Mouse (Mus musculus) forebrain, embryonic 10.5 days (tissue): Measurements from ENCODE around the gene Dnajb13. TPM values are rescaled to one million over a fixed set of nuclear protein-coding genes. Genes with fewer than 3 reads are reported as not detected.

Experiments used
- DNase-seq: peaks from one replicate; pipeline ENCODE4 v3.0.0-alpha.2; 2017; ENCODE audit warnings: low spot score; ENCODE audit errors: extremely low spot score
- H3K27ac ChIP-seq: fragments of 300-500 bp; sonication (generic); 2 replicates; pipeline ENCODE4 v1.5.1; 2016; ENCODE audit warnings: mild to moderate bottlenecking
- H3K27me3 ChIP-seq: fragments of 300-500 bp; sonication (generic); 2 replicates; pipeline ENCODE4 v1.6.1; 2016; ENCODE audit warnings: mild to moderate bottlenecking; ENCODE audit not compliant: poor library complexity, severe bottlenecking
- H3K36me3 ChIP-seq: fragments of 300-500 bp; sonication (generic); replicated peaks from 2 replicates; pipeline ENCODE4 v1.6.1; 2016; ENCODE audit warnings: mild to moderate bottlenecking, moderate library complexity
- H3K4me1 ChIP-seq: fragments of 300-500 bp; sonication (generic); 2 replicates; pipeline ENCODE4 v1.6.1; 2016
- H3K4me3 ChIP-seq: fragments of 300-500 bp; sonication (generic); 2 replicates; pipeline ENCODE4 v1.5.1; 2016; ENCODE audit warnings: mild to moderate bottlenecking, moderate library complexity
- H3K9me3 ChIP-seq: fragments of 300-500 bp; sonication (generic); 2 replicates; pipeline ENCODE4 v1.6.1; 2016; ENCODE audit warnings: mild to moderate bottlenecking, moderate library complexity
- WGBS: fragments of 180-500 bp; shearing (Covaris S2); methylation state at CpG from one replicate; pipeline ENCODE4 v1.1.7; 2016; 5-methylcytosine and 5-hydroxymethylcytosine counted together
- polyA plus RNA-seq: library from polyadenylated mRNA; unstranded; fragments of >200 nt; fragmentation: Nextera tagmentation; extraction: Ambion mirVana; gene quantifications from 2 replicates; pipeline ENCODE4 v1.2.1, GENCODE M21; 2016

Dnajb13 gene
- polyA plus RNA-seq, 1 experiment from 2014 or later: 0.26 TPM

- H3K9me3 ChIP-seq: no peaks in the 10 kb centered on the region
- peaks cover 23% of the 10 kb centered on the region for H3K36me3 ChIP-seq
- 91% methylated on average over 9 of the region's 9 CpGs for WGBS
- no peaks in the 10 kb centered on the region for H3K4me1 ChIP-seq
- no peak overlapping the region for H3K4me3 ChIP-seq
- H3K27me3 ChIP-seq: no peaks in the 10 kb centered on the region
- no peak overlapping the region for H3K27ac ChIP-seq
- no peak for DNase-seq
These were observed 40.8 kb downstream of the Dnajb13 start for GRCm38 (mm10) chr7:100473846-100474454.

GRCm38 (mm10) chr7:100472777-100473176 is 42.0 kb downstream of the Dnajb13 start, which contains the start of gene Ucp3:
Ucp3 (plus strand) TSS chr7:100472990.
- Histone ChIP-seq H3K36me3 (peaks cover 34% of the 10 kb centered on the region), H3K4me3 (no peak within 1 kb of the TSS), H3K27me3 (no peaks in the 10 kb centered on the region), H3K9me3 (no peaks in the 10 kb centered on the region), H3K4me1 (no peaks in the 10 kb centered on the region), H3K27ac (no peak within 1 kb of the TSS)
- WGBS: 86% methylated on average over 6 of the region's 6 CpGs
- no peak for DNase-seq

- no peaks in the 10 kb centered on the region for H3K9me3 ChIP-seq
- DNase-seq: no peak
- no peak overlapping the region for H3K4me3 ChIP-seq
- H3K36me3 ChIP-seq: peaks cover 48% of the 10 kb centered on the region
- no peaks in the 10 kb centered on the region for H3K4me1 ChIP-seq
- WGBS: 91% methylated on average over 1 of the region's 1 CpGs
- H3K27ac ChIP-seq: no peak overlapping the region
- H3K27me3 ChIP-seq: no peaks in the 10 kb centered on the region
These were observed 43.4 kb downstream of the Dnajb13 start for GRCm38 (mm10) chr7:100471407-100471797.

- H3K27ac ChIP-seq: no peak overlapping the region
- 93% methylated on average over 11 of the region's 11 CpGs for WGBS
- H3K4me1 ChIP-seq: no peaks in the 10 kb centered on the region
- no peaks in the 10 kb centered on the region for H3K9me3 ChIP-seq
- DNase-seq: no peak
- no peaks in the 10 kb centered on the region for H3K27me3 ChIP-seq
- no peak overlapping the region for H3K4me3 ChIP-seq
- peaks cover 52% of the 10 kb centered on the region for H3K36me3 ChIP-seq
These were observed 43.9 kb downstream of the Dnajb13 start for GRCm38 (mm10) chr7:100470796-100471406.

GRCm38 (mm10) chr7:100469502-100469901 is 45.3 kb downstream of the Dnajb13 start:
- DNase-seq: no peak
- no peak overlapping the region for H3K4me3 ChIP-seq
- H3K4me1 ChIP-seq: no peaks in the 10 kb centered on the region
- WGBS: 97% methylated on average over 1 of the region's 1 CpGs
- no peaks in the 10 kb centered on the region for H3K27me3 ChIP-seq
- no peak overlapping the region for H3K27ac ChIP-seq
- H3K9me3 ChIP-seq: no peaks in the 10 kb centered on the region
- H3K36me3 ChIP-seq: peaks cover 66% of the 10 kb centered on the region

DNA sequence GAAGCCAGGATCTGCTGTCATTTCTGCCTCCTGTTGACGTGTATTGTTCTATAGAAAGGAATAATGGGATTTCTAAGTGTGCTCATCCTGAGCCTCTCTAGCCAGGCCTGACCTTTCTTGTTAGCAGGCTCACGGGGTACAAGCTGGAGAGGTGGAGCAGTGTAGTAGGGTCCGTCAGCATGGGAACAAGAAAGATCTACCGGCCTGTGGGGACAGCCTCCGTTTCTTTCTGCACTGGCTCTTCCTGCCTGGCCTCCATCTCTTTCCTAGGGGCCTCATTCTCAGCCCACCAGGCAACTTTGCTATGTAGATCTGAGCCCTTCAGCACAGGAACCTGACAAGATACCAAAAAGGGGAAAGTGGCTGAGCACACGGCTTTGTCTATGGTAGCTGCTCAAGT is 46.0 kb downstream of the Dnajb13 start:
- Histone ChIP-seq H3K36me3 (peaks cover 74% of the 10 kb centered on the region), H3K9me3 (no peaks in the 10 kb centered on the region), H3K27me3 (no peaks in the 10 kb centered on the region), H3K27ac (no peak overlapping the region), H3K4me3 (no peak overlapping the region), H3K4me1 (no peaks in the 10 kb centered on the region)
- no peak for DNase-seq
- 95% methylated on average over 6 of the region's 6 CpGs for WGBS

DNA sequence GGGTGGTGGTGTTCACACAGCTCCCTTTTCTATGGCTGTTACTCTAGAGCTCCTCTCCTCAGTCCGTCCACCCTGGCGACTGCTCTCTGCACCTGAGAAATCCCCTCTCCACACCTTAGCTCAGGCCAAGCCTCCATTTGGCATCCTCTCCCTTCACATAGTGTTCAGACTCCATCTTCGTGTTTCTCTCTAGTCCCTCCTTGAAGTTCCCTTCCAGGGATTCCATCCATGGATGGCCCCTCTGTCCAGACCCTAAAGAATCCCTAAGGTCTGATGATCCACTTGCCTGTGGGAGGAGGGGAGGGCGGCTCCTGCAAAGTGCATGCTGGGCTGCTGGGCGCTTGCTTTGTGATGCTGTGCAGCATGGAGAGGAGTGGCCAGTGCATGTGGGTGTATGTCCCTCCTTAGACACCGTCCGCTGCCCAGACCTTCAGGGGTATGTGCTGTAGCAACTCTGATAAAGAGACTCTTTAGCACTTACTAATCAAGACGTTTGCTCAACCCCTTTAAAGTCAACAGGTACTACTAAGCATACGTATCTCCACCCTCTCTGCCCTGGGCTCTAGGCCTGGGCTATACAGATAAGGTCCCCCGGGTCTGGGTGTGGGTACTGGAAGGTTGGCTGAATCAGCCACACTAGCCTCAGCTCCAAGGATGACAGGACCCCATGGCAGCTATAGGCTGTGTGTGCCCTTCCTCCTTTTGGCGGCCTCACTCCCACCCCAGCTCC is 47.8 kb downstream of the Dnajb13 start:
- DNase-seq: no peak
- 88% methylated on average over 11 of the region's 11 CpGs for WGBS
- Histone ChIP-seq H3K36me3 (peaks cover 91% of the 10 kb centered on the region), H3K4me3 (no peak overlapping the region), H3K27me3 (no peaks in the 10 kb centered on the region), H3K9me3 (no peaks in the 10 kb centered on the region), H3K27ac (0 out of 2 replicates have a peak overlapping the region, but pooled peaks have one; percentile 35), H3K4me1 (no peaks in the 10 kb centered on the region)

GRCm38 (mm10) chr7:100465656-100466309 is 49.0 kb downstream of the Dnajb13 start:
- Histone ChIP-seq H3K27ac (peak overlapping the region; percentile 65), H3K36me3 (peaks cover 98% of the 10 kb centered on the region), H3K4me1 (no peaks in the 10 kb centered on the region), H3K4me3 (no peak overlapping the region), H3K27me3 (no peaks in the 10 kb centered on the region), H3K9me3 (no peaks in the 10 kb centered on the region)
- DNase-seq: no peak
- WGBS: 83% methylated on average over 5 of the region's 5 CpGs

DNA sequence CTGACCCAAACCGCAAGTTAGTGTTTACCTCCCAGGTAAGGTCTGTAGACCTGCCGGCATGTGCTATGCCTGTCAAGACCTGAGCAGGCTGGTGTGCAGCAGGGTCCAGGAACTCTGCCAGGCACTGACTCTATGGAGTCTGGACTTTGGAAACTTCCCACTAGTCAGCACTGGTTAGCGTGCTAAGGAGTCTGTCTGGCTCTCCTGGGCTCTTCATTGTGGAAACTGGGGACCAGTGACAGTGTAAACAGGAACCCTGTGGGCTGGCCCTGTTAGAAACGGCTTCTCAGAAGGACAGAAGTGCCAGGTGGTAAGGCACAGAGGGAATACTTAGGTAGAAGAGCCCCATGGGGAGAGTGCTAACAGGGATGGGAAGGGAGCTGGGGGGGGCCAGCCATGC is 49.5 kb downstream of the Dnajb13 start:
- peaks cover 98% of the 10 kb centered on the region for H3K36me3 ChIP-seq
- 90% methylated on average over 4 of the region's 4 CpGs for WGBS
- peak overlapping the region; percentile 65 for H3K27ac ChIP-seq
- H3K9me3 ChIP-seq: no peaks in the 10 kb centered on the region
- DNase-seq: no peak
- H3K4me3 ChIP-seq: no peak overlapping the region; the same call in 1 of the 2 replicates
- no peaks in the 10 kb centered on the region for H3K4me1 ChIP-seq
- H3K27me3 ChIP-seq: no peaks in the 10 kb centered on the region

GRCm38 (mm10) chr7:100464248-100464647 is 50.5 kb downstream of the Dnajb13 start:
- H3K4me3 ChIP-seq: no peak overlapping the region
- WGBS: 93% methylated on average over 7 of the region's 7 CpGs
- no peaks in the 10 kb centered on the region for H3K27me3 ChIP-seq
- H3K9me3 ChIP-seq: no peaks in the 10 kb centered on the region
- H3K36me3 ChIP-seq: peaks cover 98% of the 10 kb centered on the region
- no peak overlapping the region for H3K27ac ChIP-seq
- no peak for DNase-seq
- H3K4me1 ChIP-seq: no peaks in the 10 kb centered on the region

DNA sequence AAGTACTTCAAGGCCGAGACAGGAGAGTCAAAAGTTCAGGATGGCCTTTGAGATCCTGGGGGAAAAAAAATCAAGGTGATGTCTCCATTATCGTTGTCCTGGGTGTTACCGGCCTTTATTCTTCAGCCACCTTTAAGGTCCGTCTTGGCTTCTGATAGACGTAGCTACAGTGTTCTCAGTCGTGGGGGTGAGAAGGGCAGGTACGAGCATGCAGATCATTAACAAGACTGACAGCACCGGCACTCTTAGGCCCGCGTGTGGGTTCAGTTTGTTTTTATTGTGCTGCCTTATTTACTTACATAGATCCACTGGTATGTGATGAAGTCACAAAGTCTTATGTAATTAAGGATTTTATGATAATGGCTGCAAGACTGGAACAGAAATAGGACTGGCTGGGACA is 51.0 kb downstream of the Dnajb13 start:
- no peak for DNase-seq
- WGBS: 93% methylated on average over 10 of the region's 10 CpGs
- Histone ChIP-seq H3K27me3 (no peaks in the 10 kb centered on the region), H3K9me3 (no peaks in the 10 kb centered on the region), H3K4me1 (no peaks in the 10 kb centered on the region), H3K4me3 (no peak overlapping the region), H3K36me3 (peaks cover 98% of the 10 kb centered on the region), H3K27ac (peak overlapping the region; percentile 60; the same call in 1 of the 2 replicates)

GRCm38 (mm10) chr7:100463194-100463593 is 51.6 kb downstream of the Dnajb13 start:
- Histone ChIP-seq H3K4me1 (no peaks in the 10 kb centered on the region), H3K9me3 (no peaks in the 10 kb centered on the region), H3K4me3 (no peak overlapping the region), H3K27me3 (no peaks in the 10 kb centered on the region), H3K36me3 (peaks cover 96% of the 10 kb centered on the region), H3K27ac (peak overlapping the region; percentile 60; the same call in 1 of the 2 replicates)
- DNase-seq: no peak
- WGBS: 89% methylated on average over 9 of the region's 9 CpGs
